Mouse (Mus musculus) forebrain, embryonic 16.5 days (tissue): ENCODE measurements around the gene Rnf149. TPM values are rescaled to one million over a fixed set of nuclear protein-coding genes. Genes with fewer than 3 reads are reported as not detected.

Experiments
- ATAC-seq: fragments of 200-750 bp; cut with Nextera tagmentation; 2 replicates; pipeline ENCODE4 v1.8.0; 2017; ENCODE audit warnings: mild to moderate bottlenecking, moderate library complexity
- H3K27ac ChIP-seq: fragments of 300-500 bp; sonication (generic); 2 replicates; pipeline ENCODE4 v1.5.1; 2014; ENCODE audit warnings: low read length, control low read depth
- H3K27me3 ChIP-seq: fragments of 300-500 bp; sonication (generic); replicated peaks from 2 replicates; pipeline ENCODE4 v1.6.1; 2014; ENCODE audit warnings: low read length; ENCODE audit not compliant: control insufficient read depth, insufficient read depth
- H3K36me3 ChIP-seq: fragments of 300-500 bp; sonication (generic); 2 replicates; pipeline ENCODE4 v1.6.1; 2014; ENCODE audit not compliant: control insufficient read depth, insufficient read depth
- H3K4me1 ChIP-seq: fragments of 300-500 bp; sonication (generic); replicated peaks from 2 replicates; pipeline ENCODE4 v1.6.1; 2014; ENCODE audit warnings: low read length; ENCODE audit not compliant: control insufficient read depth, insufficient read depth
- H3K4me2 ChIP-seq: fragments of 300-500 bp; sonication (generic); 2 replicates; pipeline ENCODE4 v1.6.1; 2014; ENCODE audit warnings: mild to moderate bottlenecking, low read length, control low read depth
- H3K4me3 ChIP-seq: fragments of 300-500 bp; sonication (generic); replicated peaks from 2 replicates; pipeline ENCODE4 v1.5.1; 2014; ENCODE audit warnings: mild to moderate bottlenecking, low read length, control low read depth
- H3K9ac ChIP-seq: fragments of 300-500 bp; sonication (generic); replicated peaks from 2 replicates; pipeline ENCODE4 v1.6.1; 2014; ENCODE audit warnings: low read depth, low read length, control low read depth
- H3K9me3 ChIP-seq: fragments of 300-500 bp; sonication (generic); 2 replicates; pipeline ENCODE4 v1.6.1; 2016; ENCODE audit warnings: low read length; ENCODE audit not compliant: control insufficient read depth
- WGBS: fragments of 180-500 bp; shearing (Covaris S2); extraction: QIAGEN DNeasy Blood & Tissue Kit; methylation state at CpG from one replicate; pipeline ENCODE4 v1.1.7; 2014; 5-methylcytosine and 5-hydroxymethylcytosine counted together
- polyA plus RNA-seq: library from polyadenylated mRNA; unstranded; fragments of >200 nt; fragmentation: Nextera tagmentation; extraction: Ambion mirVana; gene quantifications from 2 replicates; pipeline ENCODE4 v1.2.1, GENCODE M21; 2015

The Rnf149 gene
- polyA plus RNA-seq, 1 experiment from 2014 or later: 20.5 TPM

GRCm38 (mm10) chr1:39581215-39581614 lies 4.0 kb upstream of the Rnf149 start:
- Histone ChIP-seq H3K4me3 (no peak overlapping the region), H3K36me3 (no peaks in the 10 kb centered on the region), H3K27me3 (no peaks in the 10 kb centered on the region), H3K27ac (no peak overlapping the region), H3K4me1 (no peaks in the 10 kb centered on the region; the same call in 1 of the 2 replicates), H3K4me2 (no peak overlapping the region), H3K9ac (no peak overlapping the region), H3K9me3 (no peaks in the 10 kb centered on the region)
- WGBS: 75% methylated on average over 2 of the region's 3 CpGs
- no peak for ATAC-seq

GRCm38 (mm10) chr1:39579139-39579538 lies 1.9 kb upstream of the Rnf149 start:
- Histone ChIP-seq H3K9me3 (no peaks in the 10 kb centered on the region), H3K4me3 (no peak overlapping the region), H3K4me2 (no peak overlapping the region), H3K27ac (no peak overlapping the region), H3K9ac (no peak overlapping the region), H3K27me3 (no peaks in the 10 kb centered on the region), H3K36me3 (no peaks in the 10 kb centered on the region), H3K4me1 (peaks cover 10% of the 10 kb centered on the region)
- no peak for ATAC-seq
- WGBS: 88% methylated on average over 6 of the region's 6 CpGs

- no peak overlapping the region for H3K27ac ChIP-seq
- no peaks in the 10 kb centered on the region for H3K9me3 ChIP-seq
- no peak overlapping the region for H3K4me2 ChIP-seq
- no peak overlapping the region for H3K9ac ChIP-seq
- WGBS: 87% methylated on average over 5 of the region's 5 CpGs
- no peaks in the 10 kb centered on the region for H3K36me3 ChIP-seq
- no peaks in the 10 kb centered on the region for H3K27me3 ChIP-seq
- H3K4me3 ChIP-seq: no peak overlapping the region
- peaks cover 10% of the 10 kb centered on the region for H3K4me1 ChIP-seq
- ATAC-seq: no peak
Measured at GRCm38 (mm10) chr1:39578446-39578845, 1.2 kb upstream of the Rnf149 start.

GRCm38 (mm10) chr1:39576431-39577243 lies 568 bp downstream of the Rnf149 start:
- peak overlapping the region; percentile 93 for H3K9ac ChIP-seq
- no peaks in the 10 kb centered on the region for H3K9me3 ChIP-seq
- H3K27ac ChIP-seq: peak overlapping the region; percentile 98
- under 1% methylated on average over 76 of the region's 88 CpGs for WGBS
- H3K4me2 ChIP-seq: peak overlapping the region; percentile 58
- H3K4me1 ChIP-seq: peaks cover 10% of the 10 kb centered on the region
- H3K4me3 ChIP-seq: peak overlapping the region; percentile 90
- H3K27me3 ChIP-seq: no peaks in the 10 kb centered on the region
- no peaks in the 10 kb centered on the region for H3K36me3 ChIP-seq
- peak; percentile 78 for ATAC-seq

- Histone ChIP-seq H3K36me3 (no peaks in the 10 kb centered on the region), H3K4me2 (peak overlapping the region; percentile 58), H3K4me3 (peak overlapping the region; percentile 90), H3K27me3 (no peaks in the 10 kb centered on the region), H3K4me1 (peaks cover 10% of the 10 kb centered on the region), H3K9me3 (no peaks in the 10 kb centered on the region), H3K27ac (no peak overlapping the region), H3K9ac (peak overlapping the region; percentile 93)
- no peak for ATAC-seq
- 18% methylated on average over 8 of the region's 8 CpGs for whole genome bisulfite sequencing
Measured at GRCm38 (mm10) chr1:39575778-39576375, 1.3 kb downstream of the Rnf149 start.

- Histone ChIP-seq H3K9me3 (no peaks in the 10 kb centered on the region), H3K4me2 (no peak overlapping the region)
Measured at GRCm38 (mm10) chr1:39573890-39574289, 3.3 kb downstream of the Rnf149 start.

GRCm38 (mm10) chr1:39571653-39572052 lies 5.6 kb downstream of the Rnf149 start:
- H3K9me3 ChIP-seq: no peaks in the 10 kb centered on the region
- H3K27me3 ChIP-seq: no peaks in the 10 kb centered on the region
- H3K9ac ChIP-seq: no peak overlapping the region
- no peak overlapping the region for H3K4me3 ChIP-seq
- no peak for ATAC-seq
- H3K27ac ChIP-seq: no peak overlapping the region
- H3K4me2 ChIP-seq: no peak overlapping the region
- no peaks in the 10 kb centered on the region for H3K36me3 ChIP-seq
- WGBS: 75% methylated on average over 6 of the region's 6 CpGs
- peaks cover 13% of the 10 kb centered on the region for H3K4me1 ChIP-seq

More at GRCm38 (mm10) chr1:39573890-39574289, 3.3 kb downstream of the Rnf149 start:
- Histone ChIP-seq H3K9ac (no peak overlapping the region), H3K27ac (no peak overlapping the region), H3K4me3 (no peak overlapping the region), H3K4me1 (peaks cover 10% of the 10 kb centered on the region), H3K36me3 (no peaks in the 10 kb centered on the region), H3K27me3 (no peaks in the 10 kb centered on the region)
- no peak for ATAC-seq
- WGBS: 94% methylated on average over 7 of the region's 7 CpGs

GRCm38 (mm10) chr1:39568079-39568478 lies 9.1 kb downstream of the Rnf149 start:
- Histone ChIP-seq H3K9me3 (no peaks in the 10 kb centered on the region), H3K4me2 (no peak overlapping the region), H3K4me3 (no peak overlapping the region), H3K36me3 (peaks cover 3% of the 10 kb centered on the region; the same call in 1 of the 2 replicates), H3K27me3 (no peaks in the 10 kb centered on the region), H3K27ac (no peak overlapping the region), H3K9ac (no peak overlapping the region), H3K4me1 (0 out of 2 replicates have a peak, but pooled peaks cover 3% of the 10 kb centered on the region)
- peak; percentile 47; the same call in 1 of the 2 replicates for ATAC-seq

- no peak overlapping the region for H3K27ac ChIP-seq
- no peak overlapping the region for H3K4me2 ChIP-seq
- no peak overlapping the region for H3K4me3 ChIP-seq
- 78% methylated on average over 3 of the region's 3 CpGs for WGBS
- H3K27me3 ChIP-seq: no peaks in the 10 kb centered on the region
- no peak for ATAC-seq
- no peak overlapping the region for H3K9ac ChIP-seq
- H3K36me3 ChIP-seq: peaks cover 6% of the 10 kb centered on the region; the same call in 1 of the 2 replicates
- 0 out of 2 replicates have a peak, but pooled peaks cover 3% of the 10 kb centered on the region for H3K4me1 ChIP-seq
- no peaks in the 10 kb centered on the region for H3K9me3 ChIP-seq
Measured at GRCm38 (mm10) chr1:39564603-39565002, 12.6 kb downstream of the Rnf149 start.
